Mouse (Mus musculus) limb, embryonic 15.5 days (tissue): Measurements from ENCODE around the gene Gpr62. TPM values are rescaled to one million over a fixed set of nuclear protein-coding genes. Genes with fewer than 3 reads are reported as not detected.

Experiments used
- ATAC-seq: fragments of 200-750 bp; cut with Nextera tagmentation; 2 replicates; pipeline ENCODE4 v1.8.0; 2017; ENCODE audit warnings: low read depth, moderate TSS enrichment; ENCODE audit not compliant: insufficient number of reproducible peaks, low FRiP score, low TSS enrichment
- H3K27ac ChIP-seq: fragments of 300-500 bp; sonication (generic); 2 replicates; pipeline ENCODE4 v1.5.1; 2015; ENCODE audit warnings: moderate library complexity, mild to moderate bottlenecking, inconsistent platforms
- H3K27me3 ChIP-seq: fragments of 300-500 bp; sonication (generic); 2 replicates; pipeline ENCODE4 v1.6.1; 2015; ENCODE audit warnings: inconsistent platforms
- H3K36me3 ChIP-seq: fragments of 300-500 bp; sonication (generic); 2 replicates; pipeline ENCODE4 v1.6.1; 2015; ENCODE audit warnings: inconsistent platforms
- H3K4me1 ChIP-seq: fragments of 300-500 bp; sonication (generic); 2 replicates; pipeline ENCODE4 v1.6.1; 2015; ENCODE audit warnings: inconsistent platforms
- H3K4me2 ChIP-seq: fragments of 300-500 bp; sonication (generic); 2 replicates; pipeline ENCODE4 v1.6.1; 2015; ENCODE audit warnings: mild to moderate bottlenecking, inconsistent platforms
- H3K4me3 ChIP-seq: fragments of 300-500 bp; sonication (generic); 2 replicates; pipeline ENCODE4 v1.5.1; 2015; ENCODE audit warnings: mild to moderate bottlenecking, inconsistent platforms
- H3K9ac ChIP-seq: fragments of 300-500 bp; sonication (generic); 2 replicates; pipeline ENCODE4 v1.6.1; 2015; ENCODE audit warnings: inconsistent platforms
- H3K9me3 ChIP-seq: fragments of 300-500 bp; sonication (generic); 2 replicates; pipeline ENCODE4 v1.6.1; 2016; ENCODE audit warnings: inconsistent platforms
- WGBS: fragments of 180-500 bp; shearing (Covaris S2); methylation state at CpG from one replicate; pipeline ENCODE4 v1.1.7; 2015; 5-methylcytosine and 5-hydroxymethylcytosine counted together
- polyA plus RNA-seq: library from polyadenylated mRNA; unstranded; fragments of >200 nt; fragmentation: Nextera tagmentation; extraction: Ambion mirVana; gene quantifications from 2 replicates; pipeline ENCODE4 v1.2.1, GENCODE M21; 2015

Gpr62 gene
- polyA plus RNA-seq, 1 experiment from 2014 or later: 0.55 TPM

- no peak overlapping the region for H3K4me3 ChIP-seq
- no peaks in the 10 kb centered on the region for H3K27me3 ChIP-seq
- no peak overlapping the region for H3K4me2 ChIP-seq
- H3K36me3 ChIP-seq: peaks cover 17% of the 10 kb centered on the region
- ATAC-seq: no peak
- 71% methylated on average over 4 of the region's 4 CpGs for WGBS
- H3K9ac ChIP-seq: no peak overlapping the region
- no peaks in the 10 kb centered on the region for H3K9me3 ChIP-seq
- H3K27ac ChIP-seq: no peak overlapping the region
- H3K4me1 ChIP-seq: peaks cover 41% of the 10 kb centered on the region
Measured at GRCm38 (mm10) chr9:106444836-106445235, 20.9 kb downstream of the Gpr62 start.

GRCm38 (mm10) chr9:106442680-106443079 lies 23.1 kb downstream of the Gpr62 start:
- 79% methylated on average over 5 of the region's 5 CpGs for WGBS
- no peak for ATAC-seq
- Histone ChIP-seq H3K36me3 (peaks cover 18% of the 10 kb centered on the region), H3K27me3 (no peaks in the 10 kb centered on the region), H3K9ac (no peak overlapping the region), H3K4me3 (no peak overlapping the region), H3K27ac (no peak overlapping the region), H3K4me1 (peaks cover 29% of the 10 kb centered on the region), H3K4me2 (no peak overlapping the region), H3K9me3 (no peaks in the 10 kb centered on the region)

- WGBS: 79% methylated on average over 9 of the region's 9 CpGs
- H3K4me2 ChIP-seq: no peak overlapping the region
- H3K9me3 ChIP-seq: no peaks in the 10 kb centered on the region
- H3K4me1 ChIP-seq: peaks cover 28% of the 10 kb centered on the region
- no peak overlapping the region for H3K27ac ChIP-seq
- H3K9ac ChIP-seq: no peak overlapping the region
- no peak overlapping the region for H3K4me3 ChIP-seq
- peaks cover 52% of the 10 kb centered on the region for H3K36me3 ChIP-seq
- no peak for ATAC-seq
- no peaks in the 10 kb centered on the region for H3K27me3 ChIP-seq
Measured at GRCm38 (mm10) chr9:106436566-106436965, 29.2 kb downstream of the Gpr62 start.

- Histone ChIP-seq H3K9me3 (no peaks in the 10 kb centered on the region), H3K27me3 (no peaks in the 10 kb centered on the region), H3K4me1 (peaks cover 35% of the 10 kb centered on the region), H3K4me2 (no peak overlapping the region), H3K9ac (no peak overlapping the region), H3K27ac (no peak overlapping the region; the same call in 1 of the 2 replicates), H3K4me3 (no peak overlapping the region), H3K36me3 (peaks cover 46% of the 10 kb centered on the region)
- no peak for ATAC-seq
- WGBS: 66% methylated on average over 7 of the region's 7 CpGs
Measured at GRCm38 (mm10) chr9:106433389-106433788, 32.3 kb downstream of the Gpr62 start.

GRCm38 (mm10) chr9:106430015-106430264 lies 35.8 kb downstream of the Gpr62 start:
- no peaks in the 10 kb centered on the region for H3K9me3 ChIP-seq
- H3K36me3 ChIP-seq: peaks cover 40% of the 10 kb centered on the region
- peak overlapping the region; percentile 76 for H3K4me3 ChIP-seq
- H3K27me3 ChIP-seq: no peaks in the 10 kb centered on the region
- ATAC-seq: no peak
- peaks cover 19% of the 10 kb centered on the region for H3K4me1 ChIP-seq
- H3K27ac ChIP-seq: peak overlapping the region; percentile 96
- peak overlapping the region; percentile 91 for H3K9ac ChIP-seq
- WGBS: under 1% methylated on average over 4 of the region's 4 CpGs
- H3K4me2 ChIP-seq: peak overlapping the region; percentile 74

GRCm38 (mm10) chr9:106429221-106430014 lies 36.3 kb downstream of the Gpr62 start, which contains the start of gene Rpl29:
Rpl29 (plus strand) TSS chr9:106429454.
- Histone ChIP-seq H3K9me3 (no peaks in the 10 kb centered on the region), H3K27ac (peak within 1 kb of the TSS; percentile 96), H3K4me2 (peak within 1 kb of the TSS; percentile 74), H3K4me3 (peak within 1 kb of the TSS; percentile 76), H3K4me1 (peaks cover 18% of the 10 kb centered on the region), H3K27me3 (no peaks in the 10 kb centered on the region), H3K9ac (peak within 1 kb of the TSS; percentile 91), H3K36me3 (peaks cover 36% of the 10 kb centered on the region)
- ATAC-seq: peak; percentile 87
- WGBS: under 1% methylated on average over 55 of the region's 55 CpGs

GRCm38 (mm10) chr9:106428719-106429220 lies 37.0 kb downstream of the Gpr62 start:
- WGBS: 16% methylated on average over 11 of the region's 11 CpGs
- peak; percentile 37 for ATAC-seq
- peak overlapping the region; percentile 96 for H3K27ac ChIP-seq

GRCm38 (mm10) chr9:106421865-106422160 lies 43.9 kb downstream of the Gpr62 start:
- ATAC-seq: peak; percentile 68
- no peaks in the 10 kb centered on the region for H3K9me3 ChIP-seq
- H3K36me3 ChIP-seq: no peaks in the 10 kb centered on the region
- WGBS: 0% methylated on average over 3 of the region's 3 CpGs
- no peak overlapping the region for H3K4me3 ChIP-seq
- H3K4me1 ChIP-seq: peaks cover 50% of the 10 kb centered on the region
- H3K4me2 ChIP-seq: peak overlapping the region; percentile 38
- H3K9ac ChIP-seq: no peak overlapping the region
- H3K27ac ChIP-seq: peak overlapping the region; percentile 23; the same call in 1 of the 2 replicates
- no peaks in the 10 kb centered on the region for H3K27me3 ChIP-seq

More at GRCm38 (mm10) chr9:106428719-106429220, 37.0 kb downstream of the Gpr62 start:
- no peaks in the 10 kb centered on the region for H3K9me3 ChIP-seq
- H3K27me3 ChIP-seq: no peaks in the 10 kb centered on the region
- peak overlapping the region; percentile 37 for H3K9ac ChIP-seq
- peak overlapping the region; percentile 76 for H3K4me3 ChIP-seq
- peaks cover 30% of the 10 kb centered on the region for H3K36me3 ChIP-seq
- peaks cover 18% of the 10 kb centered on the region for H3K4me1 ChIP-seq
- H3K4me2 ChIP-seq: peak overlapping the region; percentile 74

GRCm38 (mm10) chr9:106421033-106421864 lies 44.5 kb downstream of the Gpr62 start:
- H3K4me3 ChIP-seq: no peak overlapping the region
- H3K4me2 ChIP-seq: peak overlapping the region; percentile 38
- H3K27me3 ChIP-seq: no peaks in the 10 kb centered on the region
- H3K9me3 ChIP-seq: no peaks in the 10 kb centered on the region
- H3K4me1 ChIP-seq: peaks cover 50% of the 10 kb centered on the region
- 0 out of 2 replicates have a peak, but pooled peaks have one; percentile 12 for ATAC-seq
- H3K9ac ChIP-seq: no peak overlapping the region
- no peaks in the 10 kb centered on the region for H3K36me3 ChIP-seq
- H3K27ac ChIP-seq: peak overlapping the region; percentile 23; the same call in 1 of the 2 replicates
- 10% methylated on average over 18 of the region's 18 CpGs for WGBS

- Histone ChIP-seq H3K4me2 (peak overlapping the region; percentile 14; the same call in 1 of the 2 replicates), H3K4me3 (no peak overlapping the region), H3K27me3 (no peaks in the 10 kb centered on the region), H3K4me1 (peaks cover 50% of the 10 kb centered on the region), H3K27ac (peak overlapping the region; percentile 23; the same call in 1 of the 2 replicates), H3K9me3 (no peaks in the 10 kb centered on the region), H3K36me3 (no peaks in the 10 kb centered on the region), H3K9ac (no peak overlapping the region)
- 0% methylated on average over 2 of the region's 2 CpGs for WGBS
- ATAC-seq: no peak
Measured at GRCm38 (mm10) chr9:106420608-106421007, 45.1 kb downstream of the Gpr62 start.

- WGBS: 9% methylated on average over 29 of the region's 29 CpGs
- no peaks in the 10 kb centered on the region for H3K27me3 ChIP-seq
- H3K36me3 ChIP-seq: no peaks in the 10 kb centered on the region
- H3K4me2 ChIP-seq: peak overlapping the region; percentile 57
- H3K4me3 ChIP-seq: peak overlapping the region; percentile 30
- peak; percentile 41 for ATAC-seq
- H3K9ac ChIP-seq: peak overlapping the region; percentile 1; the same call in 1 of the 2 replicates
- H3K4me1 ChIP-seq: peaks cover 50% of the 10 kb centered on the region
- H3K9me3 ChIP-seq: no peaks in the 10 kb centered on the region
- H3K27ac ChIP-seq: peak overlapping the region; percentile 79
Measured at GRCm38 (mm10) chr9:106417841-106418625, 47.7 kb downstream of the Gpr62 start.
